Mouse (Mus musculus) mature B cell (primary cell): ENCODE data around the gene D630023F18Rik.

Experiments
- in situ Hi-C: fragments of 300-500 bp; cut with MboI; formaldehyde crosslinking; loops from 2 replicates; pipeline ENCODE4 v1.14.3; 2019

The D630023F18Rik gene

GRCm38 (mm10) chr1:65122574-65123372 is at the start of gene D630023F18Rik:
Gene D630023F18Rik (minus strand): TSS chr1:65123214.
- in situ Hi-C loops: no loop called here

- in situ Hi-C loops: loop anchor here (10.0 kb wide), 1 partner anchor 1997 kb away; the partner anchor contains the start of genes Eef1b2 and Ndufs1
Observed at GRCm38 (mm10) chr1:65171579-65171978, 48.6 kb upstream of the D630023F18Rik start.

DNA sequence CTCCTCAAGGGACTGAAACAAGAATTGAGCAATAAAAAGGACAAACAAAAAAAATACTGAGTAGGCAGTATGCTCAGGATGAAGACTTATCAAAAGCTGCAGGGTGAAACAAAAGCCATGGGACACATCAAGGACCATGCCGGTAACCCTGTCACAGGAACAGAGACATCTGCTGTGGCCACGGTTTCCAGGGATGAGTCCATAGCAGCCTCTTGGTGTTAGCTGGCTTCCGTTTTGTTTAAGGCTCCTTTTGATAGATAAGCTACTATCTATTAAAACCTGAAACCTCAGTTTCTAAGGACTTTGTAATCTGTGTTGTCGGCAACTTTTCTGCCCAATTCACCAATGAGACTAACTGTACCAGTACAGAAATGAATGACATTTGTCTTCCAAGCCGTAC is 46.9 kb upstream of the D630023F18Rik start:
- in situ Hi-C loops: loop anchor here (10.0 kb wide), 1 partner anchor 1995 kb away; the partner anchor contains the start of genes Eef1b2 and Ndufs1

DNA sequence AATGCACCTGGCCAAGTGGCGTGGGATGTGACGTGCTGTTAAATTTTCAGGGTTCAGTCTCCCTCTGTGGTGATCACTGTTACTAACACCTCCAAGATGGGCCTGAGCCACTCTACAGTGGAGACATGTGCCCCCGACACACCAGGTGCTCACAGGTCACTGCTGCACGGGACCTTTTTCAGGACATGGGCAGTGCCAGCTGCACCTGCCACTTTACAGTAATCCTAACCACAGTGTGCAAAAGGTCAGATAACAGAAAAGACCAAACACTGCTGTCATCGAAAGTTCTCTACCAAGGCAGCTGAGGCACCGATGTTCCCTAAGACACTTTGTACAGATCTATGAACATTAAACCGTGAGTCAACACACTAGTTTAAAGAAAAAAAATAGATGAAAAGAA is 46.5 kb upstream of the D630023F18Rik start:
- in situ Hi-C loops: no loop called here

GRCm38 (mm10) chr1:65167496-65167895 is 44.5 kb upstream of the D630023F18Rik start:
- in situ Hi-C loops: no loop called here

- in situ Hi-C loops: no loop called here
Observed at GRCm38 (mm10) chr1:65162210-65162609, 39.2 kb upstream of the D630023F18Rik start.

GRCm38 (mm10) chr1:65156111-65156510 is 33.1 kb upstream of the D630023F18Rik start:
- in situ Hi-C loops: no loop called here

DNA sequence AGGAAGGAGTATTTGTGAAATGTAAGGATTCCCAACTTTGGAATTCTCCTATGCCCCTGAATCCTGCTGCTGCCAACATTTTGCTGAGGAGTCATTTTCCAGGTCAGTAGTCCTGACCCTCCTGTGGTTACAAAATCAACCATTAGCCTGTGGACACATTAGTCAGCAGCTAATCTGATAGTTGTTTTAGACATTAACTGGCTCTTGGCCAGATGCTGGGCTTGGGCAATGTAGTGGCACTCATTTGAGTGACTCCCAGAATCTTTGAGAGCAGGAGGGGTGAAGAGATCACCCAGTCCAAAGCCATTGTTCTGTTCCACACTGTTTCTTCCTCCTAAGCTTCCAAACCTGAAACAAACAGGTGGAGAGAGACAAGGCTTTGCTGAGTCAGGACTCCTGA is 31.8 kb upstream of the D630023F18Rik start:
- in situ Hi-C loops: no loop called here

- in situ Hi-C loops: no loop called here
Observed at GRCm38 (mm10) chr1:65147971-65148370, 25.0 kb upstream of the D630023F18Rik start.

- in situ Hi-C loops: no loop called here
Observed at GRCm38 (mm10) chr1:65147326-65147725, 24.3 kb upstream of the D630023F18Rik start.

- in situ Hi-C loops: no loop called here
Observed at GRCm38 (mm10) chr1:65146601-65147000, 23.6 kb upstream of the D630023F18Rik start.

GRCm38 (mm10) chr1:65144783-65145182 is 21.8 kb upstream of the D630023F18Rik start:
- in situ Hi-C loops: no loop called here

- in situ Hi-C loops: no loop called here
Observed at GRCm38 (mm10) chr1:65137560-65137959, 14.5 kb upstream of the D630023F18Rik start.

- in situ Hi-C loops: no loop called here
Observed at GRCm38 (mm10) chr1:65132833-65133232, 9.8 kb upstream of the D630023F18Rik start.

DNA sequence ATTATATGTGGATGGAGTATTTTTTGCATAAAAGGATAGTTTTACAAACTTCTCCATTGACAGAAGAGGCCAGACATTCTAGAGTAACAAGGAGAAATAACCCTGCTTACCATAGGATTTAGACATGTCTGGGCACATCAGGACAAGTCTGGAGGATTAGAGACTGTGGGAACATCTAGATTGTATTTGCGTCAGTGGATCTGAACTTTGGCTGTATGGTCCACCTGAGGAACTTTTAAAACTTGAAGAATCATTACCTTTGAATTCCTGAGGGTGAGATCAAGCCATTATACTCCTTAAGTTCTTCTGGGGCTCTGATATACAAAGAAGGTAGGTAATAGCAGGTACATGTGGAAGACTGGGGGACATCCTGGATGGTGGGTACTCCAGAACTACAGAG is 8.7 kb upstream of the D630023F18Rik start:
- in situ Hi-C loops: no loop called here

DNA sequence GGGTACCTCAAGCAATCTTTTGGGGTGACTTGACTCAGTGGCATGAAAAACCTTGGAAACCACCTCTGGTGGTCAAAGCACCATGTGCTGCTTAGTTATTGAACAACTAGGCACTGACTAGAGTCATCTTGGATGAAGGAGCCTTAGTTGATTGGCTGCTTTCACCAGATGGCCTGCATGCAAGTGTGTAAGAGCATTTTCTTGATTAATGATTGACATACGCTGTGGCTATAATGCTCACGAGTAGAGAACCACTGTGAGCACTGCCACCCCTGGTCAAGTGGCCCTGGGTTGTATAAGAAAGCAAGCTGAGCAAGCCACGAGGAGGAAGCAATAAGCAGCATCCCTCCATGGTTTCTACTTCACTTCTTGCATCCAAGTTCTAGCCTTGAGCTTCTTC is 7.2 kb upstream of the D630023F18Rik start:
- in situ Hi-C loops: no loop called here

DNA sequence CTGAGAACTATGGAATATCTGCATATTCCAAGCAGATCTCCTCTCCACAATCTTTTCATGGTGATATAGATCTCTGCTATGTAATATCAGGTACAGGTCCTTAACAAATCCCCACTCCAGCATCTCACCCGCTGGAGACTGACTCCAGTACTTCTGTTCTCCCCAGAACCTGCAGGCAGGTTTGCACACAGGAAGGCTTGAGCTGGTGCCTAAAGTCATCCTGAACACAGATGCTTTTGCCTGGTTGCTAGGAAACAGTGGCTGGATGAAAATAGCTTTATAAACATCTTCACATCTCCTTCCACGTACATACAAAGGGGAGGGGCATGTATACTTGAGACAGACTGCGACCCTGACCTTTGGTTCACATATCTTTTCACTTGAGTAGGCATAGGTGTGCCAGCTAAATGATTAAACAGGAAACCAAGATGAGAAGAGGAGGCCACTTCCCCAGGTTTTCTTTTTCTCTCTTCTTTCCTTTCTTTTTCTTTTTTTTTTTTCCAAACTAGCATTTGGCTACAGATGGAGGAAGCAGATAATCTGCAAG is 6.7 kb upstream of the D630023F18Rik start:
- in situ Hi-C loops: no loop called here

GRCm38 (mm10) chr1:65119438-65119837 is 3.6 kb downstream of the D630023F18Rik start, which contains the start of gene Gm28845:
Gene Gm28845 (minus strand): TSS chr1:65119558.
- in situ Hi-C loops: no loop called here

DNA sequence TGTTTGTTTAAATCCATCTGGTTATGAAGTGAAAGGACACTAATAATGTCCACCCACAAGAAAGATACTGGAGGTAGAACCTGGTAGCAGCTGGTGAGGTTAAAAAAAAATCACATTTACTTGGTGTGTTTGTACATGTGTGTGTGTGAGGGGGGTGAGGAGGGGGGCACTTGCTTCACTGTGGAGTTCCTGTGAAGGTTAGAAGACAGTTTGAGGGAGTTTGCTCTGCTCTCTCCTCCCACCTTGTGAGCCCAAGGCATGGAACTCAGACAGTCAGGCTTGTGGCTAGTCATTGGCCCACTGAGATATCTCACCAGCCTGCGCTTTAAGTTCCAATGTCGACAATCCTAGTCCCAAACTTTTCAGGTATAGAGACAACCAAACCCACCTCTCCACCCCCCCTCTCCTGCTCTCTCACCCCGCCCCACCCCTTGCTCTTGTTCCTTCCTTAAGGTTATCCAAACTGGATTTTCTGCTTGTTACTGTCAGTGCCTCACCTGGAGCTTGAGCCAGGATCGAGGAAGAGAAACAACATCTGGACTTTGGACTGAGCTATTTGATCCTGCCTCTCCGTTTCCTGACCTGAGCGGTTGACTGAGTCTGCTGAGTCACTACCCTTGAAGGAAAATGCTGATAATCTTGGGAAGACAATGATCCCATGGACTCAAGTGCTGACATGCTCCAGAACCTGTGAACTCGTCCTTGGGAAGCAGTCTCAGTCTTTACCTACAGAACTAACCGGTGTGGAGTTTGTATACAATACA is 4.7 kb downstream of the D630023F18Rik start:
- in situ Hi-C loops: no loop called here

- in situ Hi-C loops: no loop called here
Observed at GRCm38 (mm10) chr1:65113536-65114172, 9.4 kb downstream of the D630023F18Rik start.

DNA sequence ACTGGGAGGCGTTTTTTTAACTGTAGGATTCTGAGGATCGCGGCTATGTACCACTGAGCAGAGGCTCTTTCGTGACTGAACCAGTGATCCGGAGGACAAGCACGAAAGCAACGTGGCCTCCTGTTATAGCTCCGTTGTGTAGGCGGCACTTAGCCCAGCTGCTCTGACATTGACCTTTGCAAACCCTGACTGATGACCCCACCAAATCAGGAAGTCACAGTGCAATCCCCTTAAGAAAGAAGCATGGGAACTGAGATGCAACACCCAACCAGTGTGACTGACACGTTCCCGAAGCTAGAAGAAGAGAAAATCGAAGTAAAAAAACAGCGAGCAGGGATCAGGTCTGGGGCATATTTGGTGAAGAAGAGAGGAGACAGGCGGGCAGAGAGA is 10.2 kb downstream of the D630023F18Rik start:
- in situ Hi-C loops: no loop called here
